Mouse (Mus musculus) midbrain, embryonic 11.5 days (tissue): ENCODE data around the gene Rc3h2. TPM values are rescaled to one million over a fixed set of nuclear protein-coding genes. Genes with fewer than 3 reads are reported as not detected.
A peak's percentile ranks its signal among the peaks of the same experiment; 100 is the strongest.

Source experiments
- ATAC-seq: fragments of 200-750 bp; cut with Nextera tagmentation; 2 replicates; pipeline ENCODE4 v1.8.0; 2017; ENCODE audit warnings: moderate TSS enrichment, moderate library complexity; ENCODE audit not compliant: low FRiP score
- DNase-seq: peaks from one replicate; pipeline ENCODE4 v3.0.0; 2015; ENCODE audit warnings: low spot score; ENCODE audit errors: missing footprints
- H3K27ac ChIP-seq: fragments of 300-500 bp; sonication (generic); 2 replicates; pipeline ENCODE4 v1.5.1; 2014; ENCODE audit warnings: low read depth, low read length
- H3K27me3 ChIP-seq: fragments of 300-500 bp; sonication (generic); 2 replicates; pipeline ENCODE4 v1.6.1; 2014; ENCODE audit warnings: mild to moderate bottlenecking, low read length, moderate library complexity, mixed read lengths; ENCODE audit not compliant: control insufficient read depth, insufficient read depth
- H3K36me3 ChIP-seq: fragments of 300-500 bp; sonication (generic); 2 replicates; pipeline ENCODE4 v1.6.1; 2014; ENCODE audit warnings: mild to moderate bottlenecking, low read length, moderate library complexity, mixed read lengths; ENCODE audit not compliant: control insufficient read depth, insufficient read depth
- H3K4me1 ChIP-seq: fragments of 300-500 bp; sonication (generic); 2 replicates; pipeline ENCODE4 v1.6.1; 2014; ENCODE audit warnings: low read length; ENCODE audit not compliant: control insufficient read depth, insufficient read depth
- H3K4me2 ChIP-seq: fragments of 300-500 bp; sonication (generic); 2 replicates; pipeline ENCODE4 v1.6.1; 2014; ENCODE audit warnings: mild to moderate bottlenecking, moderate library complexity
- H3K4me3 ChIP-seq: fragments of 300-500 bp; sonication (generic); 2 replicates; pipeline ENCODE4 v1.5.1; 2014; ENCODE audit warnings: low read depth, low read length
- H3K9ac ChIP-seq: fragments of 300-500 bp; sonication (generic); 2 replicates; pipeline ENCODE4 v1.6.1; 2014; ENCODE audit warnings: low read length
- H3K9me3 ChIP-seq: fragments of 300-500 bp; sonication (generic); 2 replicates; pipeline ENCODE4 v1.6.1; 2016; ENCODE audit warnings: low read length; ENCODE audit not compliant: control insufficient read depth
- WGBS: fragments of 180-500 bp; shearing (Covaris S2); extraction: QIAGEN DNeasy Blood & Tissue Kit; methylation state at CpG from one replicate; pipeline ENCODE4 v1.1.7; 2014; 5-methylcytosine and 5-hydroxymethylcytosine counted together
- polyA plus RNA-seq: library from polyadenylated mRNA; unstranded; fragments of >200 nt; fragmentation: Nextera tagmentation; extraction: Ambion mirVana; gene quantifications from 2 replicates; pipeline ENCODE4 v1.2.1, GENCODE M21; 2014

Rc3h2 gene
- 20.4 and 22.0 TPM in 2 replicates for polyA plus RNA-seq

DNA sequence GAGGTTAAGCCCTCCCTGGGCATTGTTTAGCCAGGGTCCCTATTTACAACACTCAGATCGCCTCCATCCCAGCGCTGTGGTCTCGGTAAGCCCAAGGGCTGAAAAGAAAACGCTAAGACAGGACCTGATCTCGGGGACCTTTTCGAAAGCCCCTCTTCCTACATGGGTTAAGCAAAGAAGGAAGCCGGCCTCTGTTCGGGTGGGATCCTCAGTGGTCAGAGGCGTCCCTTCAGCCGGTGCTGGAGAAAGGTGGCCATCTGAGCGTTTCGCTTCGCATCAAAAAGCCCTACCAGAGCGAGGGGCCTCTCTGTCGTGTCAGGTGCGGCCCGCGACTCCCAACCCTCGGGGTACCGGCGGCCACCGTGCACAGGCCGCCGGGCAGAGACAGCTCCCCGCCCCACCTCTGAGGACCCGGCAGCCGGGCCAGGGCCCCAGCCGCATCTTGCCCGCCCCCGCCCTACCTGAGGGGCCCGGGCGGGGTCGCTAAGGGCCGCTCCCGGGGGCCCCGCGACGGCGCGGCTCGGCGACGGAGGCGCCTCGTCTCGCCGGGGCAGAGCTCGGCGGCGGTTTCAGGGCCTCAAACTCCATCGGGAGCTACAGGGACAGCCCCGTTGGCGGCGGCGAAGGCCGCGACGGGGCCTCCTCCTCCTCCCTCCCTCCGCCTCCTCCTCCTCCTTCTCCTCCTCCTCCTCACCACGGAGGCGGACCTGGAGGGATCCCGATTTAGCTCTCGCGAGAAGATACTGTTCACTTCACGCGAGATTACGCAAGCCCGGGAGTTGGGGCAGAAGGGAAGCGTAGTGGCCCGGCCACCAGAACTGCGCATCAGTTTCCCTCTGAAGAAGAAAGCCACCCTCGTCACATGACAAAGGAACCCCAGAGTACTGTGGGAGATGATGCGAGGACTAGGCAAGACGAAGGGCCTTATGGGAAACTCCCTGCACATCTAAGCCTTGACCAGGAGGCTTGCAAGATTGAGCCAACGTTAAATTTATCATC is at the start of gene Rc3h2:
Gene Rc3h2, minus strand, starts transcription at position 598 of the 999 bp plus-strand sequence.
- Histone ChIP-seq H3K9me3 (no peaks in the 10 kb centered on the region), H3K4me3 (peak within 1 kb of the TSS; percentile 99), H3K9ac (peak within 1 kb of the TSS; percentile 99), H3K4me2 (peak within 1 kb of the TSS; percentile 64), H3K4me1 (peaks cover 2% of the 10 kb centered on the region), H3K27ac (peak within 1 kb of the TSS; percentile 96), H3K36me3 (no peaks in the 10 kb centered on the region), H3K27me3 (no peaks in the 10 kb centered on the region)
- under 1% methylated on average over 69 of the region's 75 CpGs for WGBS
- peak; percentile 97 for ATAC-seq
- peak; percentile 98 for DNase-seq

DNA sequence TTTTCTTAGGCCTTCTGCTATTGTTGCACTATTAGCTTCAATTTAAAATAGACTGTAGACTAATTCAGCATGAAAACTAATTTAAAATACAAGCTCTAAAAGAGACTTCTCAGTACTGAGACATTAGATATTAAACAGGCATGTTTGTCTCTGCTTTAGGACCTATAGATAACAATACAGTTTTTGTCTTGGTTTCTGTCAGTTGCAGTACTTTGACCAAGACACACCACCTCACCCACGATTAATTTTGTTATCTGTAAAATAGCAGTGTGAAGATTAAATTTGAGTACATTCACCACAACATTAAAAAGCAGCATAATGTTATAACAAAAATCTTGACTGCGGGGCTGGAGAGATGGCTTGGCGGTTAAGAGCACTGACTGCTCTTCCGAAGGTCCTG is 43.6 kb upstream of the Rc3h2 start:
- WGBS = 97% methylated on average over 4 of the region's 4 CpGs
- H3K36me3 ChIP-seq = peaks cover 7% of the 10 kb centered on the region; the same call in 1 of the 2 replicates
- ATAC-seq = no peak

DNA sequence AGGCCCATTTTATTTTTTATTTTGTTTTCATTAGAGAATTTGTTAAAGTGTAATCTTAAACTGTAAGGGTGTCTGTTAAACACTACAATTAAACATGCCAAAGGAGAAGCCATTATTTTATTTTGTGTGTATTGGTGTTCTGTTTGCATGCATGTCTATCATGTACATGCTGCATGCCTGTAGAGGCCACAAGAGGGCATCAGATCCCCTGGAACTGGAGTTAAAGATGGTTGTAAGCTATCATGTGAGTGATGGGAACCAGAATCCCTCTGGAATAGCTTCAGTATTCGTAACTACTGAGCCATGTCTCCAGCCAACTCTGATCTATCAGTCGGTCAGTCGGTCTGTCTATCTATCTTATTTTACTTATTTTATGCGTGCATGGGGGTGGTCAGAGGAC is 38.0 kb upstream of the Rc3h2 start:
- peaks cover 3% of the 10 kb centered on the region; the same call in 1 of the 2 replicates for H3K9me3 ChIP-seq
- no peaks in the 10 kb centered on the region for H3K27me3 ChIP-seq
- H3K4me3 ChIP-seq = no peak overlapping the region
- no peak overlapping the region for H3K9ac ChIP-seq
- no peak overlapping the region for H3K27ac ChIP-seq
- no peaks in the 10 kb centered on the region for H3K4me1 ChIP-seq
- ATAC-seq = no peak
- 96% methylated on average over 4 of the region's 4 CpGs for WGBS
- no peaks in the 10 kb centered on the region for H3K36me3 ChIP-seq
- DNase-seq = no peak
- H3K4me2 ChIP-seq = no peak overlapping the region

More for the DNA sequence above, 43.6 kb upstream of the Rc3h2 start:
- H3K4me3 ChIP-seq = no peak overlapping the region
- H3K4me2 ChIP-seq = no peak overlapping the region
- no peaks in the 10 kb centered on the region for H3K4me1 ChIP-seq
- no peak overlapping the region for H3K9ac ChIP-seq
- H3K27me3 ChIP-seq = no peaks in the 10 kb centered on the region
- H3K9me3 ChIP-seq = no peaks in the 10 kb centered on the region
- DNase-seq = no peak
- H3K27ac ChIP-seq = no peak overlapping the region

DNA sequence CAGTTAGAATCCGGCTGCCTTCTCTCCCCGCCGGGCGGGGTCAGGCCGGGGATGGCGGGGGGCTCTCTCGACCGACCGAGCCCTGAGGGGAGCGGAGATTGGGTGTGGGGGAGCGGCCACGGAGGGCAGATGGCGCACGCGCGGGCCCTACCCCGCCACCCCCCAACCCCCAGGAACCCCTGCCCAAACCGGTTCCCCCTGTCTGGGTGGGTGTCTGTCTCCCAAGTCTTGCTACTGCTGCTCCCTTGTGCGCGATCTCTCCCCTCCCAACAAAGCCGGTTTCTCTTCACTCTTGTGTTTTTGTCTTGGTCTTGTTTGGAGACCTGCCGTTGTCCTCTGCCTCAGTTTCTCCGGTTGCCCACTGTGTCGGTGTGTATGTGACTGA is 29.7 kb upstream of the Rc3h2 start:
- Histone ChIP-seq H3K27me3 (no peaks in the 10 kb centered on the region), H3K9me3 (no peaks in the 10 kb centered on the region), H3K9ac (peak overlapping the region; percentile 95), H3K4me3 (peak overlapping the region; percentile 89), H3K27ac (peak overlapping the region; percentile 66), H3K4me1 (peaks cover 6% of the 10 kb centered on the region), H3K4me2 (peak overlapping the region; percentile 89), H3K36me3 (no peaks in the 10 kb centered on the region)
- peak; percentile 88 for ATAC-seq
- no peak for DNase-seq
- 0% methylated on average over 16 of the region's 24 CpGs for WGBS

DNA sequence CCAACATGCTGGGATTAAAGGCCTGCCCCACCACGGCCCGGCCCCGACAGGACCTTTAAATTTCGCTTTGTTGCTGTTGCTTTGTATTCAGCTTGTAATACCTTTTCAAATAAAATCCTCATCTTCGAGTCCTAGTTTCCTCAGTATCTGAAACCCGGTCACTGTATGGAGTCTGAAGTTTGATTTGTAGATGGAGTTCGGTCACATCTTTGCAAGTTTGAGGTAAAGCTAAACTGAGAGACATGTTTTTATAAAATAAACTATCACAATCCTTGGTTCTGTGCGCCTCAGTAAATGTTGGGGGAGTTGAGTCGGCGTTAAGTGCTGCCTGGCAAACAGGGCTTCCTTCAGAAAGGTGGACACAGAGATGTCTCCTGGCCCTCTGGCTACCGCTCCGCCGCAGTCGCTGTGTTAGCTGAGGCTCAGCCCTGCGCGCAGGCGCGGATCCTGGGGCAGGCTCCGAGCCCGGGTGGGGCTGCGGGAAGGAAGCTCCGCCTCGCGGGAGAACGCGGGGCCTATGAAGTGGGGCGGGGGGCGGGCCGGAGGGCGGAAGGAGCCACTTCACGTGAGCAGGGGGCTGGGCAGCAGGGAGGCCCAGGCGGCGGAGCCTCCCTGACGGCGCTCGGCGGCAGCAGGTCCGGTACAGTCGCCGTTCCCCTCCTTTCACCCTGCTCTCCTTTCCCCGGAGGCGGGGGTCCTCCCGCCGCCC is 29.1 kb upstream of the Rc3h2 start:
- no peaks in the 10 kb centered on the region for H3K36me3 ChIP-seq
- peak overlapping the region; percentile 66 for H3K27ac ChIP-seq
- H3K27me3 ChIP-seq = no peaks in the 10 kb centered on the region
- H3K4me3 ChIP-seq = peak overlapping the region; percentile 89
- H3K9me3 ChIP-seq = no peaks in the 10 kb centered on the region
- ATAC-seq (peak; percentile 99), DNase-seq (peak; percentile 98)
- peaks cover 6% of the 10 kb centered on the region for H3K4me1 ChIP-seq
- peak overlapping the region; percentile 95 for H3K9ac ChIP-seq
- WGBS = 9% methylated on average over 43 of the region's 44 CpGs
- H3K4me2 ChIP-seq = peak overlapping the region; percentile 89

DNA sequence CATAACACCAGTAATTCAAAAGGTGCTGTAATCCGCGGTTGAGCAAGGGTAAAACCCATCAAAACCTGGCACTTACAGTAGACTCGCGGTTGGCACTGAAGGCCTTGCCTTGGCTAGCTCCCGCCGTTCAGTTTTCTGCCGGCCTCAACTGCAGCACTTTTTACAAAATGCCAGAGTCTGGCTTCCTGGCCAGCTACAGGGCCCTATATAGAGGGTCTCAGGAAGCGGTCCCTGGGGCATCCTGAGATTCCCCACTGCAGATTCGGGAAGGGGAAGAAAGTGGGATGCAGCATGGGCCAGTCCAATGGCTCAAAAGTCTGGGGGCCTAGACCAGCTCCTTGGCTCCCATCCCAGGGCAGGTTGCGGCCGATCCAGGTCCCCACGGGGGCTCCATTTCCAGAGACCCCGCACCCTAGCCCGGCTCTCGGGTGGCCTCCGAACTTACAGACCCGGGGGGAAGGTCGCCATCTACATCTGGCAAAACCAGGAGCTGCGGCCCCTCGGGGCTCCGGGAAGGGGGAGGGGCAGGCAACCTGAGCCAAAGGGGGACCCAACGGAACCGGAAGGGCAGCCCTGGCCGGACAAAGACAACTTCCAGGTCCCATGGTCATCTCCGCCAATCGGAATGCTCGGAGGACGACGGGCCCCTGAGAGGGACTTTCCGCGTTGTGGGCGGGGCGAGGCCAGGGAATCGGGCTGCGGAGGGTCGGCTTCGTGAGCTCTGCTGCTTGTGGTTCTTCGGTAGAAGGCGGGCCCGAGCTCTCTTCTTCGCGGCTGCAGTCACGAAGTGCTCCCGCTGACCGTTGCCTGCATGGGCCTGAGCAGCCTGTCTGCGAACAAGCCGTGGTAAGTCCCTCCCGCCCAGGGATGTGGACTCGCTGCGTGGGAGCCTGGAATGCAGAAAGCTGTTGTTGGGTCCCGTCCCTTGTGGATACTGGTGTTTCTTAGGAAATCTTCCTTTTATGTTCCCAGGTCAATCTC is 20.2 kb upstream of the Rc3h2 start, which contains the start of the genes Zbtb26, Zbtb6 and Rabgap1:
Gene Zbtb26, minus strand, starts transcription at position 525 of the 981 bp plus-strand sequence.
Gene Zbtb6, minus strand, starts transcription at position 561 of the 981 bp plus-strand sequence.
Gene Rabgap1, plus strand, starts transcription at position 669 of the 981 bp plus-strand sequence.
- no peaks in the 10 kb centered on the region for H3K27me3 ChIP-seq
- peak within 1 kb of the TSS; percentile 85 for H3K9ac ChIP-seq
- H3K9me3 ChIP-seq = no peaks in the 10 kb centered on the region
- DNase-seq (peak; percentile 99), ATAC-seq (peak; percentile 99)
- no peaks in the 10 kb centered on the region for H3K36me3 ChIP-seq
- peak within 1 kb of the TSS; percentile 76 for H3K4me2 ChIP-seq
- H3K4me3 ChIP-seq = peak within 1 kb of the TSS; percentile 81
- H3K27ac ChIP-seq = peak within 1 kb of the TSS; percentile 80
- WGBS = under 1% methylated on average over 51 of the region's 51 CpGs
- H3K4me1 ChIP-seq = peaks cover 4% of the 10 kb centered on the region

DNA sequence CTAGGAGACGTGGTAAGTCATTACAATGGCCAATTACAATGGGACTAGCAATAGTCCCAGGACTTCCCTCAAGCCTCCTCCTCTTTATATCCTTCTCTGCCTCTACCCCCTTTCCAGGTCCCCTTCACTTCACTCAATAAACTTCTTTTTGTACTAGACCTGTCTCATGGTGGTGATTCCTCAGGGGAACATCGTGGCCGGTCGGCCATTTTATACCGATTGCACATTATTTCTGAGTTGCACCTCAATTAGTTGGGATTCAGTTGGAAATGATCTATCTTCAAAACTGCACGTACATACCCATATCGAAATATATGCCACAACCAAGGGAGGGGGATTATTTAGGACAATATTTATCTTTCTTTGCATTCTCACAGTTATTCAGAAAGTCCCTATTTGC is 8.9 kb upstream of the Rc3h2 start:
- DNase-seq = peak; percentile 90
- Histone ChIP-seq H3K36me3 (peaks cover 3% of the 10 kb centered on the region), H3K4me1 (peaks cover 10% of the 10 kb centered on the region; the same call in 1 of the 2 replicates), H3K9me3 (no peaks in the 10 kb centered on the region), H3K4me2 (peak overlapping the region; percentile 49), H3K9ac (peak overlapping the region; percentile 87), H3K27ac (peak overlapping the region; percentile 94), H3K27me3 (no peaks in the 10 kb centered on the region), H3K4me3 (peak overlapping the region; percentile 76)
- peak; percentile 49 for ATAC-seq
- WGBS = 29% methylated on average over 7 of the region's 7 CpGs
